Mouse (Mus musculus): ENCODE results near the gene Scn4b.

The Scn4b gene

GRCm38 (mm10) chr9:45130119-45130518 is 8.1 kb upstream of the Scn4b start:
- DNase-seq: no peak

GRCm38 (mm10) chr9:45133484-45134310 is 4.5 kb upstream of the Scn4b start:
- DNase-seq: no peak

- DNase-seq: peak; percentile 94
Observed at GRCm38 (mm10) chr9:45136442-45137169, 1.6 kb upstream of the Scn4b start.

- DNase-seq: no peak
Observed at GRCm38 (mm10) chr9:45139082-45139481, 887 bp downstream of the Scn4b start.

- DNase-seq: peak; percentile 68
Observed at GRCm38 (mm10) chr9:45140945-45141344, 2.8 kb downstream of the Scn4b start.

- peak; percentile 91 for DNase-seq
Observed at GRCm38 (mm10) chr9:45142686-45143085, 4.5 kb downstream of the Scn4b start.

GRCm38 (mm10) chr9:45145533-45146266 is 7.5 kb downstream of the Scn4b start:
- DNase-seq: no peak

GRCm38 (mm10) chr9:45146267-45146597 is 8.0 kb downstream of the Scn4b start:
- peak; percentile 91 for DNase-seq

- no peak for DNase-seq
Observed at GRCm38 (mm10) chr9:45150933-45151332, 12.7 kb downstream of the Scn4b start.

- no peak for DNase-seq
Observed at GRCm38 (mm10) chr9:45153361-45153760, 15.2 kb downstream of the Scn4b start.

- DNase-seq: peak; percentile 28
Observed at GRCm38 (mm10) chr9:45167903-45168302, 29.7 kb downstream of the Scn4b start.

- peak; percentile 33 for DNase-seq
Observed at GRCm38 (mm10) chr9:45170150-45170549, 32.0 kb downstream of the Scn4b start.

GRCm38 (mm10) chr9:45171073-45171610 is 32.9 kb downstream of the Scn4b start:
- DNase-seq: peak; percentile 78

GRCm38 (mm10) chr9:45173475-45173874 is 35.3 kb downstream of the Scn4b start:
- DNase-seq: no peak

- peak; percentile 88 for DNase-seq
Observed at GRCm38 (mm10) chr9:45179282-45179681, 41.1 kb downstream of the Scn4b start.

GRCm38 (mm10) chr9:45181770-45182169 is 43.6 kb downstream of the Scn4b start, which contains the start of gene BC049352:
Gene BC049352 (plus strand): TSS chr9:45182007.
- peak; percentile 94 for DNase-seq

GRCm38 (mm10) chr9:45182521-45182920 is 44.3 kb downstream of the Scn4b start:
- peak; percentile 68 for DNase-seq

- DNase-seq: peak; percentile 63
Observed at GRCm38 (mm10) chr9:45183266-45183665, 45.1 kb downstream of the Scn4b start.

GRCm38 (mm10) chr9:45185250-45185649 is 47.1 kb downstream of the Scn4b start:
- peak; percentile 80 for DNase-seq

- no peak for DNase-seq
Observed at GRCm38 (mm10) chr9:45188570-45189563, 50.7 kb downstream of the Scn4b start.

- no peak for DNase-seq
Observed at GRCm38 (mm10) chr9:45189661-45190174, 51.5 kb downstream of the Scn4b start.

GRCm38 (mm10) chr9:45195468-45195867 is 57.3 kb downstream of the Scn4b start:
- DNase-seq: no peak
